Mouse (Mus musculus) kidney, adult 2 months (tissue): ENCODE results near the gene Pde6h. TPM values are rescaled to one million over a fixed set of nuclear protein-coding genes. Genes with fewer than 3 reads are reported as not detected.
A peak's percentile ranks its signal among the peaks of the same experiment; 100 is the strongest.
"Not testable (repeated sequence)": the region's sequence is repeated elsewhere in the genome, so short reads cannot be mapped to it uniquely, and the experiment has no call there.

Experiments
- DNase-seq: peaks from one replicate; pipeline ENCODE4 v3.0.0; 2021
- H3K27ac ChIP-seq: fragments of 200-500 bp; 2 replicates; pipeline ENCODE4 v1.5.1; 2012; ENCODE audit warnings: low read depth, low read length, control low read depth, inconsistent platforms; ENCODE audit not compliant: insufficient read depth
- H3K27me3 ChIP-seq: fragments of 200-500 bp; replicated peaks from 2 replicates; pipeline ENCODE4 v1.6.1; 2012; ENCODE audit warnings: mild to moderate bottlenecking, moderate library complexity, low read length, inconsistent platforms; ENCODE audit not compliant: control insufficient read depth, insufficient read depth
- H3K36me3 ChIP-seq: fragments of 200-500 bp; 2 replicates; pipeline ENCODE4 v1.6.1; 2012; ENCODE audit warnings: mild to moderate bottlenecking, moderate library complexity, low read length, inconsistent platforms; ENCODE audit not compliant: control insufficient read depth, insufficient read depth
- H3K4me1 ChIP-seq: fragments of 200-500 bp; 2 replicates; pipeline ENCODE4 v1.6.1; 2011; ENCODE audit warnings: low read length; ENCODE audit not compliant: control insufficient read depth, insufficient read depth
- H3K4me3 ChIP-seq: fragments of 200-500 bp; 2 replicates; pipeline ENCODE4 v1.5.1; 2011; ENCODE audit warnings: mild to moderate bottlenecking, low read depth, low read length, control low read depth; ENCODE audit not compliant: insufficient read depth
- CTCF ChIP-seq: fragments of 200-500 bp; conservative IDR thresholded peaks from 2 replicates; pipeline ENCODE4 v1.5.1; 2011; ENCODE audit warnings: low read depth, mild to moderate bottlenecking, control low read depth, low read length, moderate library complexity, mixed read lengths; ENCODE audit not compliant: insufficient read depth, insufficient read length
- POLR2A ChIP-seq: fragments of 200-500 bp; IDR thresholded peaks from one replicate; pipeline ENCODE4 v1.6.1; 2011; ENCODE audit warnings: low read depth, low read length, control low read depth
- WGBS: fragments of 180-500 bp; shearing (Covaris S2); methylation state at CpG from one replicate; pipeline ENCODE4 v1.1.7; 2018; 5-methylcytosine and 5-hydroxymethylcytosine counted together
- polyA plus RNA-seq: library from polyadenylated mRNA; depleted of rRNA; stranded (reverse); fragments of >200 nt; gene quantifications from 2 replicates; pipeline ENCODE4 v1.2.3, GENCODE M21; 2012

The Pde6h gene
- polyA plus RNA-seq, 1 experiment: 0.58 TPM

DNA sequence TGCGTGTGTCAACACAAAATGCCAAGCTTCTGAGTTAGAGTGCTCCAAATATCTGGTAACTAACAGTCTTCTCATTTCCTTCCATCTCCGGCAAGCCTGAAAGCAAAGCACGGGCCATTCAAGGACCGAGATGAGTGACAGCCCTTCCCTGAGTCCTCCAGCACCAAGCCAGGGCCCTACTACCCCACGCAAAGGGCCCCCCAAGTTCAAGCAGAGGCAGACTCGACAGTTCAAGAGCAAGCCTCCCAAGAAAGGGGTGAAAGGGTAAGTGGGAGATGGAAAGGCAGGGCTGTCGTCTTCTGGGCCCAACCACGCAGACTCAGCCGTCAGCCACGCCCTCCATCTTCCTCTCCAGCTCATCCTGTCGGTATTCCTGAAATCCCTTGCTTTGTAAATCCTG is 35.5 kb downstream of the Pde6h start:
- no peaks in the 10 kb centered on the region for H3K4me1 ChIP-seq
- H3K36me3 ChIP-seq: no peaks in the 10 kb centered on the region
- 67% methylated on average over 11 of the region's 11 CpGs for WGBS
- no peak for DNase-seq
- H3K27ac ChIP-seq: no peak overlapping the region
- H3K27me3 ChIP-seq: no peaks in the 10 kb centered on the region
- TF ChIP-seq CTCF (no peak), POLR2A (no peak)
- no peak overlapping the region for H3K4me3 ChIP-seq

DNA sequence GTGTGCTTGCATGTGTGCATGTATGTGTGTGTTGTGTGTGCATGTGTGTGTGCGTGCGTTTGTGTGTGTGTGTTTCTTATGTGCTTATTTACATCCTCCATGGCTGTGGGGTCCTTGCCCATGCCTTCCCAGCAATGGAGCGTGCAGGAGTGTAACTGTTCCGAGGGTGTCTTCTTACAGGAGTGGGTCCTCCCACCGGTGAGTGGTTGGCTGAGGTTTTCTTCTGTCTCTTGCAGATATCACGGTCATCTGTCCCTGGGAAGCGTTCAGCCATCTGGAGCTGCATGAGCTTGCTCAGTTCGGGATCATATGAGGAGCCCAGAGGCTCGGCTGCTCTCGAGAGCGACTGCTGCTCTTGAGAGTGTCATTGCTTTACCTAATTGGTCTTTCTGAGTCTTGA is 39.3 kb downstream of the Pde6h start:
- Histone ChIP-seq H3K4me3 (no peak overlapping the region), H3K4me1 (no peaks in the 10 kb centered on the region), H3K27ac (no peak overlapping the region), H3K36me3 (no peaks in the 10 kb centered on the region), H3K27me3 (no peaks in the 10 kb centered on the region)
- no peak for DNase-seq
- no peak for TF ChIP-seq CTCF
- no peak for TF ChIP-seq POLR2A
- WGBS: 58% methylated on average over 11 of the region's 11 CpGs

DNA sequence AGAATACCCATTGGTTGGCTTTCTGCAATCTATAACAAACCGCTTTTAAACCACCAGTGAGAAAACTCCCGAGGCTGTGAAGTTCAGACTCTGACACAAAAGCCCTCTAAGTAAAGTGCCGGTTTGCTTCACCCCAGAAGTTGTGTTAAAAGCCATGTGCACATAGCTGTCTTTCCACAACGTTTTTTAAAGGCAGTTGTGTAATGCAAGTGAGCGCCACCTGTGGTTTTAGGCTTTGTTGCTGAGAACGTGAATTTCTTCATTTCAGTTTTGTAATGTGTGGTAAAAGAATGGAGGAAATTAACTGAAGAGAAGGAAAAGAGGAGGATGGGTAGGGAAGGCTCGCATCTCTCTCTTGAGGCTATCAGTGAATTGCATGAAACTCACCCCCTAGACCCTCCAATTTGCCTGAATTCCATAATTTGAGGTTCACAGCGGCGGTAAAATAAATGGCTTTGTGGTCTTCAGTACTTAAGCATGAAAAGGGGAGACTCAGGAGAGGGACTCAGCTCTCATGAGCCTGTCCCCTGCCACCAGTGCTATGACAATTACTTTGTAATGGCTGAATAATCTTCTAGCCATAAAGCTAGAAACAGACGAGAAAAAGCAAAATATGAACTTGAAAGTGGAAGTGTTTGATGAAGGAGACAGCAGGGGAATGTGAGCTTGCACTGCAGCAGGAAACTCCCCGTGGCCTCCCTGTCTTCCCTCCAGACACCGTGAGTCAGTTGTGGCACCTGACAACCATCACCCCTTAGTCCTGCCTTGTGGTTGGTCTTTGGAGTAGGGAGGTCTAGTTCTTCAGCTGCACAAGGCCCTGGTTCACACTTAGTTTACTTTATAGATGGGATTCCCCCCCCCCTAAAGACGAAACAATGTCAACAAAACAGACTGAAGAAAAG is 41.2 kb downstream of the Pde6h start:
- DNase-seq: no peak
- WGBS: 68% methylated on average over 13 of the region's 13 CpGs
- no peak overlapping the region for H3K27ac ChIP-seq

DNA sequence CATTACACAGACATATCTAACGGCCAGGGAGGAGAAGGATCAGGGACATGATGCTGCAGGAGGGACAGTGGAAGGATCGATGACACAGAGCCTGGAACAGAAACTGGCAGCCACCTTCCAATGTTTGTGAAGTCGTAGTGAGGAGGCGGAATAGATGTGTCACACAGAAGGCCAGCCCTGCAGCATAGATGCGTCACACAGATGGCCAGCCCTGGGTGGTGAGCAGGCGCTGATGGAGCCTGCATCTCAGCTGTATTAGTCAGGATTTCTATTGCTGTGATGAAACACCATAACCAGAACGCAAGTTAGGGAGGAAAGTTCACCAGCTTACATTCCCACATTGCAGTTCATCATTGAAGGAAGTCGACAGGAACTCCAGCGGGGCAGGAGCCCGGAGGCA is 42.3 kb downstream of the Pde6h start:
- TF ChIP-seq POLR2A (no peak), CTCF (no peak)
- no peak for DNase-seq

More for the DNA sequence above, 41.2 kb downstream of the Pde6h start:
- TF ChIP-seq CTCF: no peak
- no peak for TF ChIP-seq POLR2A
- Histone ChIP-seq H3K4me1 (no peaks in the 10 kb centered on the region), H3K36me3 (no peaks in the 10 kb centered on the region), H3K4me3 (no peak overlapping the region), H3K27me3 (no peaks in the 10 kb centered on the region)

DNA sequence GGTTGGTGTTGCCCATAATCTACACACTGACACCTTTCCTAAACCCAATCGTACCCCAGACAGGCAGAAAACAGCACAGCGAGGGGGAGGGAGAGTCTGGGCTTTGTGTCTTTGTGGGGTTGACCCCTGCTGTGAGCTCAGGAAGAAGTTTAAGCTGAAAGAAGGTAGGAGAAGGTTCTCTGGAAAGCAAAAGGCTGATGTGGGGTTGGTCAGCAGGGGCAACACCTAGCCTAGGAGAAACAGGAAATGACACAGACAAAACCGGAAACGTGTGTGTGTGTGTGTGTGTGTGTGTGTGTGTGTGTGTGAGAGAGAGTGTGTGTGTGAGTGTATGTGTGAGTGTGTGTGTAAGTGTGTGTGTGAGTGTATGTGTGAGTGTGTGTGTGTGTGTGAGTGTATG is 43.8 kb downstream of the Pde6h start:
- no peak overlapping the region for H3K4me3 ChIP-seq
- H3K27ac ChIP-seq: no peak overlapping the region
- H3K36me3 ChIP-seq: no peaks in the 10 kb centered on the region
- no peak for DNase-seq
- 72% methylated on average over 4 of the region's 4 CpGs for WGBS
- H3K27me3 ChIP-seq: no peaks in the 10 kb centered on the region
- H3K4me1 ChIP-seq: no peaks in the 10 kb centered on the region
- TF ChIP-seq POLR2A (no peak), CTCF (no peak)

More for the DNA sequence above, 42.3 kb downstream of the Pde6h start:
- Histone ChIP-seq H3K36me3 (no peaks in the 10 kb centered on the region), H3K27me3 (no peaks in the 10 kb centered on the region), H3K4me3 (no peak overlapping the region), H3K27ac (no peak overlapping the region), H3K4me1 (no peaks in the 10 kb centered on the region)
- 75% methylated on average over 10 of the region's 10 CpGs for WGBS

DNA sequence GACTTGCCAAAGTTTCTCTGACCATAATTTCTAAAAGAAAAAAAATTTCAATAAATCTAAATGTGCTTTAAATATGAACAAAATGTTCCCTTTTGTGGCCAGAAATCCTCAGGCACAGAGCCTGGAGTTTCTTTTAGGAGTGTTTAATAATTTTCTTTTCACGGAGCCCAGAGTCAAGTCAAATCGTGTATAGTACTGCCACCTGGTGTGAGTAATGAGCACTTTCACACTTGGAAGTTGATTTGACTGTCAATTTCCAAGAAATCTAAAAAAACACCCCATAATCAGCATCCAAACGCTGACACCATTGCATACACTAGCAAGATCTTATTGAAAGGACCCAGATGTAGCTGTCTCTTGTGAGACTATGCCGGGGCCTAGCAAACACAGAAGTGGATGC is 45.2 kb downstream of the Pde6h start:
- not testable (repeated sequence) for H3K4me3 ChIP-seq, H3K4me1 ChIP-seq, H3K36me3 ChIP-seq, H3K27ac ChIP-seq, H3K27me3 ChIP-seq
- peak; percentile 47 for DNase-seq
- 25% methylated on average over 4 of the region's 4 CpGs for WGBS
- 0 out of 2 replicates have a peak, but pooled peaks have one; percentile 23 for TF ChIP-seq CTCF

DNA sequence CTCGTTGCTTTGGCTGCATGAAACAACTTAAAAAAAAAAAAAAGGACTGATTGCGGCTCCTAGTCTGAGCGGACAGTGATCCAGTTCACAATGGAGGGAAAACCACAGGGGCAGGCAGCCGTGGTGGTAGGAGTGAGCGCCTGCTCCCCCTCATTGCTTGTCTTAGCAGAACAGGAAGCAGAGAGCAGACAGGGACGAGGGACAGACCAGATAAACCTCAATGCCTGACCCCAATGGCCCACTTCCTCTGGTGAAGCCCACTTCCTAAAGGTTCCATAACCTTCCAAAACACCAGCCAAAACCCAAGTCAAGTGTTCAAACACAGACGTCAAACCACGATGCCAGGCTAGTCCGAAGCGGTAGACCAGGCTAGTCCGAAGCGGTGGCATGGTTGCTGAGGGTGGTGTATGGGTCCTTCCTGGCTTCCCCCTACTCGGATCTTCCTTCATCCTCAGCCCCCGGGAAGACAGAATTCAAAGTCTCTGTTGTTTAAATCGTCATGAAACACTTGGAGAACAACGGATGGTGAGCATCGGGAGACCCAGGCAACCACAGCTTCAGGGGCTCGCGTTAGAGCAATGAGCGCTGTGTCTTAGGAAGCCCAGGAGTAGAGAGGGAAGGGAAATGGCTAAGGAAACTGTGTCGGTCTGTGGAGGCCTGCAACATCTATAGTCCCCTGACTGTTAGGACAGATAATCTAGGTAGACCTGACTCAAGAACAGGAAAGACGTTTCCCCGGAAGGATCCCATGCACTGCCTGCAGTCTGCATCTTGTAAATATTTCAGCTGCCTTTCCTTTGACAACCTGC is 55.8 kb downstream of the Pde6h start:
- H3K4me1 ChIP-seq: peaks cover 6% of the 10 kb centered on the region; the same call in 1 of the 2 replicates
- no peak for TF ChIP-seq CTCF
- TF ChIP-seq POLR2A: no peak
- no peak overlapping the region for H3K27ac ChIP-seq
- DNase-seq: no peak
- no peak overlapping the region for H3K4me3 ChIP-seq
- H3K36me3 ChIP-seq: no peaks in the 10 kb centered on the region
- H3K27me3 ChIP-seq: no peaks in the 10 kb centered on the region
- WGBS: 79% methylated on average over 23 of the region's 23 CpGs
